Mouse (Mus musculus) MEL (cell line): ENCODE results near the gene Mfsd4a. TPM values are rescaled to one million over a fixed set of nuclear protein-coding genes. Genes with fewer than 3 reads are reported as not detected.

ENCODE experiments used
- DNase-seq: peaks from one replicate; pipeline ENCODE4 v3.0.0; 2011; ENCODE audit warnings: low read depth, low spot score
- H3K27ac ChIP-seq: 2 replicates; pipeline ENCODE4 v1.5.1; 2012; ENCODE audit warnings: low read depth, mild to moderate bottlenecking, control low read depth, low read length, moderate library complexity; ENCODE audit not compliant: control insufficient read depth
- H3K27me3 ChIP-seq, 2 experiments: fragments of 150-350 bp in 1 of 2; sonication (generic) in 1 of 2; 2 replicates each; pipeline ENCODE4 v1.6.1; 2012; ENCODE audit warnings: low read length in 2 of 2, mild to moderate bottlenecking in 2 of 2, improper control_type of control experiment in 1 of 2, moderate library complexity in 1 of 2; ENCODE audit not compliant: insufficient read depth in 2 of 2, control insufficient read depth in 1 of 2
- H3K36me3 ChIP-seq, 2 experiments: 2 replicates each; pipeline ENCODE4 v1.6.1; 2012 to 2014; ENCODE audit warnings: low read length in 2 of 2, improper control_type of control experiment in 1 of 2, inconsistent platforms in 1 of 2, mild to moderate bottlenecking in 1 of 2; ENCODE audit not compliant: insufficient read depth in 2 of 2, control insufficient read depth in 1 of 2
- H3K4me1 ChIP-seq, 2 experiments: fragments of 150-350 bp in 1 of 2; sonication (generic) in 1 of 2; 2 replicates each; pipeline ENCODE4 v1.6.1; 2012; ENCODE audit warnings: low read length in 2 of 2, improper control_type of control experiment in 1 of 2, mild to moderate bottlenecking in 1 of 2; ENCODE audit not compliant: insufficient read depth in 2 of 2, control insufficient read depth in 1 of 2
- H3K4me3 ChIP-seq, 2 experiments: fragments of 150-350 bp in 1 of 2; sonication (generic) in 1 of 2; 2 replicates each; pipeline ENCODE4 v1.5.1; 2012; ENCODE audit warnings: low read depth in 2 of 2, low read length in 2 of 2, mild to moderate bottlenecking in 2 of 2, moderate library complexity in 2 of 2, control low read depth in 1 of 2, improper control_type of control experiment in 1 of 2; ENCODE audit not compliant: control insufficient read depth in 1 of 2, insufficient read depth in 1 of 2
- H3K79me2 ChIP-seq: 2 replicates; pipeline ENCODE4 v1.6.1; 2012; ENCODE audit warnings: mild to moderate bottlenecking, low read length, moderate library complexity; ENCODE audit not compliant: control insufficient read depth, poor library complexity, insufficient read depth
- H3K9ac ChIP-seq: 2 replicates; pipeline ENCODE4 v1.6.1; 2012; ENCODE audit warnings: low read depth, mild to moderate bottlenecking, control low read depth, low read length, moderate library complexity; ENCODE audit not compliant: control insufficient read depth, poor library complexity, severe bottlenecking
- H3K9me3 ChIP-seq: fragments of 150-350 bp; sonication (generic); replicated peaks from 2 replicates; pipeline ENCODE4 v1.6.1; 2012; ENCODE audit warnings: mild to moderate bottlenecking, low read length, improper control_type of control experiment, moderate library complexity; ENCODE audit not compliant: insufficient read depth
- BHLHE40 ChIP-seq: IDR thresholded peaks from 2 replicates; pipeline ENCODE4 v1.6.1; 2012; ENCODE audit warnings: low read depth, mild to moderate bottlenecking, inconsistent platforms, low read length, improper control_type of control experiment, borderline replicate concordance
- CHD1 ChIP-seq: IDR thresholded peaks from 2 replicates; pipeline ENCODE4 v1.6.1; 2012; ENCODE audit warnings: low read depth, mild to moderate bottlenecking, inconsistent platforms, low read length, improper control_type of control experiment
- EP300 ChIP-seq, 2 experiments: IDR thresholded peaks; 2 replicates each; pipeline ENCODE4 v1.6.1; 2011; ENCODE audit warnings: improper control_type of control experiment in 2 of 2, low read length in 2 of 2, low read depth in 1 of 2, mild to moderate bottlenecking in 1 of 2
- KAT2A ChIP-seq: conservative IDR thresholded peaks from 2 replicates; pipeline ENCODE4 v1.6.1; 2012; ENCODE audit warnings: low read depth, low read length, improper control_type of control experiment, inconsistent platforms
- NELFE ChIP-seq: IDR thresholded peaks from 2 replicates; pipeline ENCODE4 v1.6.1; 2011; ENCODE audit warnings: low read depth, low read length, improper control_type of control experiment
- RAD21 ChIP-seq: IDR thresholded peaks from 2 replicates; pipeline ENCODE4 v1.6.1; 2011; ENCODE audit warnings: mild to moderate bottlenecking, low read depth, low read length, improper control_type of control experiment
- SIN3A ChIP-seq: IDR thresholded peaks from 2 replicates; pipeline ENCODE4 v1.6.1; 2012; ENCODE audit warnings: low read length, improper control_type of control experiment, inconsistent platforms
- SMC3 ChIP-seq: IDR thresholded peaks from 2 replicates; pipeline ENCODE4 v1.6.1; 2011; ENCODE audit warnings: low read depth, low read length, improper control_type of control experiment
- TAL1 ChIP-seq: IDR thresholded peaks from 2 replicates; pipeline ENCODE4 v1.6.1; 2012; ENCODE audit warnings: mild to moderate bottlenecking, inconsistent platforms, low read length, moderate library complexity, mixed read lengths
- TBP ChIP-seq: IDR thresholded peaks from 2 replicates; pipeline ENCODE4 v1.8.0; 2011; ENCODE audit warnings: low read depth, low read length, improper control_type of control experiment
- ZC3H11A ChIP-seq: IDR thresholded peaks from 2 replicates; pipeline ENCODE4 v1.6.1; 2012; ENCODE audit warnings: low read depth, mild to moderate bottlenecking, inconsistent platforms, low read length, improper control_type of control experiment
- ZMIZ1 ChIP-seq: IDR thresholded peaks from 2 replicates; pipeline ENCODE4 v1.6.1; 2012; ENCODE audit warnings: low read depth, mild to moderate bottlenecking, inconsistent platforms, low read length, improper control_type of control experiment, moderate library complexity
- ZNF384 ChIP-seq: IDR thresholded peaks from 2 replicates; pipeline ENCODE4 v1.6.1; 2012; ENCODE audit warnings: low read depth, mild to moderate bottlenecking, inconsistent platforms, low read length, improper control_type of control experiment
- polyA plus RNA-seq, 2 experiments: library from polyadenylated mRNA; stranded (reverse) in 1 of 2; unstranded in 1 of 2; fragments of >175 nt in 1 of 2; fragments of >200 nt in 1 of 2; gene quantifications; 2 replicates each; pipeline versions ENCODE4 v1.2.1 to v1.2.4; 2012; ENCODE audit warnings: low replicate concordance in 2 of 2, low read depth in 1 of 2; ENCODE audit not compliant: insufficient read length in 2 of 2, insufficient read depth in 1 of 2, missing spikeins in 1 of 2
- total RNA-seq: library from RNA; depleted of rRNA; stranded (reverse); fragments of 300-350 nt; gene quantifications from 2 replicates; pipeline ENCODE4 v1.2.3, GENCODE M21; 2012

Gene Mfsd4a
- total and polyA plus RNA-seq, 3 experiments = 3.6 to 15.5 TPM; not detected in 1

- Histone ChIP-seq H3K27ac (no peak overlapping the region), H3K27me3 (no peaks in the 10 kb centered on the region), H3K9ac (no peak overlapping the region), H3K9me3 (no peaks in the 10 kb centered on the region), H3K79me2 (peaks cover 59% of the 10 kb centered on the region), H3K36me3 (peaks cover 14 to 15% of the 10 kb centered on the region in 2 experiments), H3K4me3 (no peak overlapping the region), H3K4me1 (peaks cover 5 to 13% of the 10 kb centered on the region in 2 experiments)
- TF ChIP-seq ZNF384 = no peak
- no peak for TF ChIP-seq CHD1
- TF ChIP-seq SMC3 = no peak
- TF ChIP-seq EP300 (IDR thresholded peaks at IDR 0.05; ENCODE audit: low read depth in 1 of 2, low read length in 2 of 2) = no peak
- no peak for TF ChIP-seq TAL1
- no peak for TF ChIP-seq ZMIZ1
- no peak for DNase-seq
These were observed 56.1 kb downstream of the Mfsd4a start for GRCm38 (mm10) chr1:132011785-132012184.

- H3K9ac ChIP-seq = no peak overlapping the region
- no peak overlapping the region for H3K4me3 ChIP-seq
- TF ChIP-seq BHLHE40 = no peak
- no peak for TF ChIP-seq RAD21
- TF ChIP-seq TBP = no peak
- TF ChIP-seq ZC3H11A = no peak
- TF ChIP-seq KAT2A = no peak
- H3K79me2 ChIP-seq = peaks cover 59% of the 10 kb centered on the region
- H3K9me3 ChIP-seq = no peaks in the 10 kb centered on the region
- peaks cover 10 to 19% of the 10 kb centered on the region in 2 experiments for H3K36me3 ChIP-seq
- no peak for DNase-seq
- no peak overlapping the region for H3K27ac ChIP-seq
- H3K4me1 ChIP-seq = peaks cover 7 to 17% of the 10 kb centered on the region in 2 experiments
- no peaks in the 10 kb centered on the region for H3K27me3 ChIP-seq
These were observed 57.0 kb downstream of the Mfsd4a start for GRCm38 (mm10) chr1:132010632-132011501.

GRCm38 (mm10) chr1:132008881-132009644 lies 58.8 kb downstream of the Mfsd4a start:
- H3K27ac ChIP-seq = peak overlapping the region; percentile 98
- H3K4me1 ChIP-seq = peaks cover 13 to 24% of the 10 kb centered on the region in 2 experiments
- peaks cover 53% of the 10 kb centered on the region for H3K79me2 ChIP-seq

More at GRCm38 (mm10) chr1:132008881-132009644, 58.8 kb downstream of the Mfsd4a start:
- TF ChIP-seq NELFE (no peak), SIN3A (0 out of 2 replicates have a peak, but pooled peaks have one; percentile 6)
- peak overlapping the region; percentile 90 to 96 for H3K4me3 ChIP-seq
- no peaks in the 10 kb centered on the region for H3K9me3 ChIP-seq
- peaks cover 2 to 28% of the 10 kb centered on the region in 2 experiments; a peak in 3 of 4 replicates for H3K36me3 ChIP-seq
- peak; percentile 53 for DNase-seq
- H3K9ac ChIP-seq = peak overlapping the region; percentile 93
- no peaks in the 10 kb centered on the region for H3K27me3 ChIP-seq
